Mouse (Mus musculus): ENCODE results near the gene Vmn2r35.
"Not testable (repeated sequence)": the region's sequence is repeated elsewhere in the genome, so short reads cannot be mapped to it uniquely, and the experiment has no call there.

The Vmn2r35 gene

GRCm38 (mm10) chr7:7819767-7820166 lies at the start of gene Vmn2r35:
Gene Vmn2r35, minus strand, starts transcription at chr7:7819867.
- DNase-seq: not testable (repeated sequence)

GRCm38 (mm10) chr7:7794196-7794595 lies 25.5 kb downstream of the Vmn2r35 start:
- DNase-seq: not testable (repeated sequence)

Measured in cerebellum, adult 11 months (tissue).